Mouse (Mus musculus) bone marrow, adult 2 months (tissue): ENCODE data around the gene Cdc26. TPM values are rescaled to one million over a fixed set of nuclear protein-coding genes. Genes with fewer than 3 reads are reported as not detected.

Experiments
- H3K27ac ChIP-seq: fragments of 200-500 bp; 2 replicates; pipeline ENCODE4 v1.5.1; 2012; ENCODE audit warnings: low read depth, mild to moderate bottlenecking, control low read depth, inconsistent platforms, low read length; ENCODE audit not compliant: control insufficient read depth, poor library complexity, insufficient read depth
- H3K4me1 ChIP-seq: fragments of 200-500 bp; 2 replicates; pipeline ENCODE4 v1.6.1; 2011; ENCODE audit warnings: low read length; ENCODE audit not compliant: control insufficient read depth, insufficient read depth
- H3K4me3 ChIP-seq: fragments of 200-500 bp; replicated peaks from 2 replicates; pipeline ENCODE3; 2011; ENCODE audit warnings: mild to moderate bottlenecking, low read depth, low read length, control low read depth; ENCODE audit not compliant: control insufficient read depth
- CTCF ChIP-seq: fragments of 200-500 bp; IDR thresholded peaks from 2 replicates; pipeline ENCODE4 v1.5.1; 2011; ENCODE audit warnings: low read length, control low read depth; ENCODE audit not compliant: control insufficient read depth, insufficient read depth
- POLR2A ChIP-seq: fragments of 200-500 bp; IDR thresholded peaks from 2 replicates; pipeline ENCODE4 v1.6.1; 2011; ENCODE audit warnings: low read depth, mild to moderate bottlenecking, control low read depth, low read length, borderline replicate concordance; ENCODE audit not compliant: control insufficient read depth
- WGBS: fragments of 180-500 bp; shearing (Covaris S2); methylation state at CpG from one replicate; pipeline ENCODE4 v1.1.7; 2018; 5-methylcytosine and 5-hydroxymethylcytosine counted together
- polyA plus RNA-seq: library from polyadenylated mRNA; stranded (reverse); fragments of >200 nt; gene quantifications from 2 replicates; pipeline ENCODE4 v1.2.4, GENCODE M21; 2011; ENCODE audit warnings: low replicate concordance; ENCODE audit not compliant: missing spikeins, insufficient read depth, insufficient read length

Cdc26 gene
- polyA plus RNA-seq, 1 experiment, result 93.6 TPM

- TF ChIP-seq CTCF, result no peak
- no peak for TF ChIP-seq POLR2A
- H3K4me3 ChIP-seq, result no peak overlapping the region
- no peak overlapping the region for H3K27ac ChIP-seq
- H3K4me1 ChIP-seq, result no peaks in the 10 kb centered on the region
- whole genome bisulfite sequencing, result 73% methylated on average over 7 of the region's 7 CpGs
Observed at GRCm38 (mm10) chr4:62433939-62434870, 25.8 kb upstream of the Cdc26 start.

GRCm38 (mm10) chr4:62431522-62431921 lies 23.1 kb upstream of the Cdc26 start:
- Histone ChIP-seq H3K4me3 (no peak overlapping the region), H3K27ac (no peak overlapping the region), H3K4me1 (no peaks in the 10 kb centered on the region)
- TF ChIP-seq POLR2A (no peak), CTCF (no peak)
- WGBS, result 44% methylated on average over 4 of the region's 4 CpGs

GRCm38 (mm10) chr4:62430678-62431077 lies 22.2 kb upstream of the Cdc26 start:
- Histone ChIP-seq H3K4me1 (no peaks in the 10 kb centered on the region), H3K27ac (no peak overlapping the region), H3K4me3 (no peak overlapping the region)
- TF ChIP-seq POLR2A (no peak), CTCF (no peak)

GRCm38 (mm10) chr4:62429616-62430015 lies 21.2 kb upstream of the Cdc26 start:
- H3K4me1 ChIP-seq, result no peaks in the 10 kb centered on the region
- WGBS, result 82% methylated on average over 9 of the region's 9 CpGs
- TF ChIP-seq POLR2A, result no peak
- TF ChIP-seq CTCF, result no peak
- no peak overlapping the region for H3K4me3 ChIP-seq
- no peak overlapping the region for H3K27ac ChIP-seq

- 74% methylated on average over 17 of the region's 17 CpGs for WGBS
- Histone ChIP-seq H3K4me3 (no peak overlapping the region), H3K4me1 (no peaks in the 10 kb centered on the region), H3K27ac (no peak overlapping the region)
- TF ChIP-seq POLR2A (no peak), CTCF (no peak)
Observed at GRCm38 (mm10) chr4:62427978-62428758, 19.7 kb upstream of the Cdc26 start.

GRCm38 (mm10) chr4:62425891-62426290 lies 17.4 kb upstream of the Cdc26 start:
- H3K27ac ChIP-seq, result no peak overlapping the region
- no peak overlapping the region for H3K4me3 ChIP-seq
- H3K4me1 ChIP-seq, result no peaks in the 10 kb centered on the region
- no peak for TF ChIP-seq POLR2A
- TF ChIP-seq CTCF, result no peak
- 91% methylated on average over 4 of the region's 4 CpGs for WGBS

- no peak for TF ChIP-seq POLR2A
- Histone ChIP-seq H3K27ac (no peak overlapping the region), H3K4me3 (no peak overlapping the region), H3K4me1 (no peaks in the 10 kb centered on the region)
- 89% methylated on average over 6 of the region's 6 CpGs for WGBS
Observed at GRCm38 (mm10) chr4:62419091-62419490, 10.6 kb upstream of the Cdc26 start.

- WGBS, result 86% methylated on average over 8 of the region's 8 CpGs
- Histone ChIP-seq H3K4me1 (no peaks in the 10 kb centered on the region), H3K4me3 (no peak overlapping the region), H3K27ac (no peak overlapping the region)
- TF ChIP-seq CTCF (no peak), POLR2A (no peak)
Observed at GRCm38 (mm10) chr4:62418448-62418847, 10.0 kb upstream of the Cdc26 start.
